Mouse (Mus musculus): ENCODE data around the gene Duox1.

GRCm38 (mm10) chr2:122355389-122355788 is 39.9 kb downstream of the Duox1 start:
- TF ChIP-seq CTCF (IDR thresholded peaks at IDR 0.05; ENCODE audit: low read depth, low read length) (no peak), POLR2A (IDR thresholded peaks at IDR 0.05; ENCODE audit: borderline replicate concordance, low read depth, low read length) (no peak)
